Mouse (Mus musculus): ENCODE measurements around the gene Cdc42bpa.

Gene Cdc42bpa

GRCm38 (mm10) chr1:180161566-180162355 lies 201.5 kb downstream of the Cdc42bpa start:
- in situ Hi-C loops (cut with MboI, MseI): loop anchor here (5.0 kb wide), 1 partner anchor 59 kb away; no protein-coding TSS in a partner anchor

DNA sequence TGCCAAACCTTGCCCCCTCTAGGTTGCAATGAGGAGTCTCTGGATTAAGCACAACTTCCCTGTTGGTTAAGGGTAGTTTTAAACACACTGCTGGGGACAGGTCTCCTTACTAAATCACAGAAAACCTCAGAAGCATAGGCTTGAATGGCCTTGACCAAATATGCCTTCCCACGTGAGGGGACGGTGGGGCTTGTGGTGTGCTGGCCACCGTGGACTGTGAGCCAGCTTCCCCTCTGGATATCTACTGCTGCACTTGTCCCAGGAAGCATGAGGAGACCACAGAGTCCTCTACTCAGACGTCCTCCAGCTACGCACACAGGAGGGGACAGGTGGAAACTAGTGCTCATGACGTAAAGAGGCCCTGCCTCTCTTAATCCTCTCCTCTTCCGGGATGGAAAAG lies 202.7 kb downstream of the Cdc42bpa start:
- in situ Hi-C loops (cut with MboI, MseI): loop anchor here (5.0 kb wide), 1 partner anchor 61 kb away; no protein-coding TSS in a partner anchor

GRCm38 (mm10) chr1:180166533-180166932 lies 206.3 kb downstream of the Cdc42bpa start:
- in situ Hi-C loops (cut with MboI, MseI): no loop called here

GRCm38 (mm10) chr1:180168294-180168693 lies 208.0 kb downstream of the Cdc42bpa start:
- in situ Hi-C loops (cut with MboI, MseI): no loop called here

- in situ Hi-C loops (cut with MboI, MseI): no loop called here
These were observed 208.9 kb downstream of the Cdc42bpa start for GRCm38 (mm10) chr1:180169161-180169560.

GRCm38 (mm10) chr1:180170071-180170470 lies 209.8 kb downstream of the Cdc42bpa start:
- in situ Hi-C loops (cut with MboI, MseI): no loop called here

DNA sequence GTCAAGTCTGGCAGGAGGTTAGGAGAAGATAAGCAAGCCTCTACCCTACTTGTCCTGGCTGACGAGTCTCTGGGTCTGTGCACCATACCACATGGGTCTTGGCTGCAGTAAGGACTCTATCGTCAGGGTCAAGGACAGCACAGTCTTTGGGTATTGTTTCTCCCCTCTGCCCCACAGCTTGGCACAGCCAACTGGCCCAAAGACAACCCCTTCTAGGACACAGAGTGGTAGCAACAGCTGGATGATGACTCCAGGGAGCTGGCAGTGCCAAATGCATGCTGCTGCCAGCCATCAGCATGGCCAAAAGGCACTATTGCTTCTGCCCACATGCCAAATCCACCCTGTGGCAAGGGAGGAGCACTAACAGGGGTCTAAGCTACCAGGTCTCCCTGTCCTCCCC lies 211.6 kb downstream of the Cdc42bpa start:
- in situ Hi-C loops (cut with MboI, MseI): no loop called here

DNA sequence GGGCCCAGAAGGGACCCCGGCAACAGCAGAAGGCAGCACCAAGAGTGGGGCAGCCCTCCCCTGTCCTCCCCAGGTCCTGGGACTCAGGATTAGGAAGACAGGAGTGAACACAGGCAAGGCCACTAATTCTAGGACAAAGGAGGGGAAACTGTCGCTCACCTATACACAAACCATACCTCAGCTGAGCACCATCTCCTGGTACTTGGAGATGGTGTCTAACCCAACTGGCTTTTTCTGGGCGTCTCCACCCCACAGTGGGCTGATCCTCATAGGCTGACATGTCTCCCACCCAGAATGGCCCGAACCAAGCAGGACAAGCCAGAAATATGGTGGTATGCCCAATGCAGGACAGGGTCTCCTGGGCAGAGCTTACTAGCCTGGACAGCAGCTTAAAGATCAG lies 212.3 kb downstream of the Cdc42bpa start:
- in situ Hi-C loops (cut with MboI, MseI): no loop called here

DNA sequence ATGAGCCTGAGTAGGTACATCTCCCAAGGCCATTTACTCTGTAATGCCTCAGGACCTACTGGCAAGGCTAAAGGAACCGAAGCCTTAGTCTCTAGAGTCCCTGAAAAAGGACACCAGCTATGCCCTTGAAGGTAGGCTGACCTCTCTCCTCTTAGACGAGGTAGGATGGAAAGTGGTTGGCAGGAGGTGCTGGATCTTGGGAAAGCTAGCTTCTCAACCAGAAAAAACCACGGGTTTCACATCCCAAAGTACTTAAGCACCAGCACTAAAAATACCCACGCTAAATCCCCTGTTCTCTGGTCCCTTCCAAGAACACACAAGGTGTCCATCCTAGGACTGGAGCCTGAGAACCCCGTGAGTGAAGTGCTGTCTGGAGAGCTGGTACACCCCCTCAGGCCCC lies 212.7 kb downstream of the Cdc42bpa start:
- in situ Hi-C loops (cut with MboI, MseI): no loop called here

DNA sequence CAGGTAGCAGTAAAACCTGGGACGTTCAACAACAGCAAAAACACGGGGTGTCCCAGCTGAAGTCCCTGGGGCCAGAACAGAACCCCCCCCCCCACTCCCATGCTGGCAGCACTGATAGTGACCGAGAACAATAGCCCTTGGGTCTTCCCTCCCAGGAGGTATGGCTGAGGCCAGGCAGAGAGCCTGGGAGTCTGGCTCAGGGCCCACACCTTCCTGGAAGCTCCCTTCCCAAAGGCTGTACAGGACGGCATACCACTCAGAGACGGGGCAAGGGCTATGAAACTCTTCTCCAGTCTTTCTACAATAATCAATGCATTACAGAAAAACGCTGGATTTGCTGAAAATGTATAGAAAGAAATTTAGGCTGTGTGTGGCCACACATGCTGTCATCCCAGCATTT lies 214.4 kb downstream of the Cdc42bpa start:
- in situ Hi-C loops (cut with MboI, MseI): loop anchor here (5.0 kb wide), 1 partner anchor 43 kb away; no protein-coding TSS in a partner anchor

- in situ Hi-C loops (cut with MboI, MseI): loop anchor here (5.0 kb wide), 1 partner anchor 42 kb away; no protein-coding TSS in a partner anchor
These were observed 214.9 kb downstream of the Cdc42bpa start for GRCm38 (mm10) chr1:180175167-180175566.

DNA sequence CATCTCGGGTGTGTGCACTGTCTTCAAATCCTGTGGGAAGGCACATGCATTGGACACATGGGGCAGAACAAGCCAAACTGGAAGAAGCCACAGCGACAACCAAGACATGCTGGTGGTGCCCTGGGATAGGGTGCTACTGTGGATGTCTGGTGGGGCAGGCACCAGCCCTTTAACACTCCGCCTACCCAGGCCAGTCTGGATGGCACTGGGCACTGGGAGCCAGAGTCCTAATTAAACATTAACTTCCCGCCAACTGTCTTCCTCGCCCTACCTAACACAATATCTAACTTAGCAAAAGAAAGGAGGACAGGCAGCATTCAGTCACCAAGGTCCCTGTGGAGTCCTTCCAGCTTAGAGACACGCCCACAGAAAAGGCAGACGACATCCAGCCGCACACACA lies 215.4 kb downstream of the Cdc42bpa start:
- in situ Hi-C loops (cut with MboI, MseI): loop anchor here (5.0 kb wide), 1 partner anchor 42 kb away; no protein-coding TSS in a partner anchor

GRCm38 (mm10) chr1:180176784-180177183 lies 216.5 kb downstream of the Cdc42bpa start:
- in situ Hi-C loops (cut with MboI, MseI): loop anchor here (5.0 kb wide), 1 partner anchor 41 kb away; no protein-coding TSS in a partner anchor

GRCm38 (mm10) chr1:180178340-180178739 lies 218.1 kb downstream of the Cdc42bpa start:
- in situ Hi-C loops (cut with MboI, MseI): loop anchor here (5.0 kb wide), 1 partner anchor 39 kb away; no protein-coding TSS in a partner anchor

- in situ Hi-C loops (cut with MboI, MseI): loop anchor here (5.0 kb wide), 1 partner anchor 38 kb away; no protein-coding TSS in a partner anchor
These were observed 218.8 kb downstream of the Cdc42bpa start for GRCm38 (mm10) chr1:180179100-180179499.

GRCm38 (mm10) chr1:180179840-180180239 lies 219.6 kb downstream of the Cdc42bpa start:
- in situ Hi-C loops (cut with MboI, MseI): loop anchor here (5.0 kb wide), 1 partner anchor 37 kb away; no protein-coding TSS in a partner anchor

DNA sequence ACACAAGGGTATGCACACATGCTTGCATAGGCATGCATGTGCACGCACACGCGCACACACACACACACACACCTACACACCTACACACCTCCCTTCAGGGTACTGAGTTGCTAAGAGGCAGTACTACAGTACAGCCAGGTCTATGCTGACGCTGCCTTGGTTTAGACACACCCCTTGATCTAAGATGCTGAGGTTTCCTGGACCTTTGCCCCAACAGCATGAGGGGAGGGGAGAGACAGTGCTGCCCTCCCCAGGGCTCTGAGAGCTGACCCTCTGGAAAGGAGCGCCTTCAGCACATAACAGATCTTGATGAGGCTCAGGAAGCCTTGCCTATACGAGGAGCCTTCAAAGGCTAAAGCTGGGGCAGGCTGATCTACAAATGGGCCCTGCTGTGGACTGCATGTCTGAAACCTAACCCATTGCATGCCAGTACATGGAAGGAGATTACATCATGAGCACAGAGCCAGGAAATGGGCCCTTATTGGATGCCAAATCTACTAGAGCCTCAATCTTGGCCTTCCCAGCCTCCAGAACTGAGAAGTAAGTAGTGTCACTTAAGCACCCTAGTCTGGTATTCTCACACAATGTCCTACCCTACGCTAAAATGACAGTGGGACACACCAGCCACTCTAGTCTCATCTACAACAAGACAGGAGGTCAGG lies 221.2 kb downstream of the Cdc42bpa start:
- in situ Hi-C loops (cut with MboI, MseI): no loop called here

DNA sequence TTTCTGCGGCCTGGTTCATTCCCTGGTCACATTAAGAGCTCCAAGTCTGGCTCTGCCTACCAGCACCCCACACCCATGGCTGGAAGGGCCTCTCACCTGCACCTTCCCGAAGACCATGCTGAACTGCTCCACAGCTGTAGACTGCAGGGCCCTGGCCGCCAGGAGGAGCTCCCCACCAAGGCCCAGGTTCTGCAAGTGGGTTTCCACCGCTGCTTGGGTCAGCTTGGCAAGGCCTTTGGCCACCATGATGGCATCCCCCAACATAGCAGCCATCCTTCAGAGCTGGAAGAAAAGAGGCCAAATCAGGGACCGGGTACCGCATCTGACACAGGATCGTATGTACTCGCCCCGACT lies 221.7 kb downstream of the Cdc42bpa start:
- in situ Hi-C loops (cut with MboI, MseI): no loop called here

DNA sequence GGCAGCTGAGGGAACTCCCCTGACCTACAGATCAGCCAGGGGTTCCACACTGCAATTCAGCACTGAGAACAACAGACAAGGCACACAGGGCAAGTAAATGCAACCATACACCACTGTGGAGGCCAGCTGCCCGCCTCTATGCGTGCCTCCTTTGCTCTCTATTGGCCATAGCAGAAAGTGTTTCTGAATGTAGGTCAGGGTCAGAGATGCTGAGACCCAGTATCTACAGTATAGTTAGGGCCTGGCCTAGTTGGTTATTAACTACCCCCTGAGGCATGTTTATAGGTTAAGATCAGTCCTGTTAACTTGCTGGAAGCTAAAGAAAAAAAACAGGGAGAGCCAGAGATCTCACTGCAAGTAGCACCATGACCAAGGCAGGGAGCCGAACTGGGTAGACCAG lies 222.5 kb downstream of the Cdc42bpa start:
- in situ Hi-C loops (cut with MboI, MseI): no loop called here

DNA sequence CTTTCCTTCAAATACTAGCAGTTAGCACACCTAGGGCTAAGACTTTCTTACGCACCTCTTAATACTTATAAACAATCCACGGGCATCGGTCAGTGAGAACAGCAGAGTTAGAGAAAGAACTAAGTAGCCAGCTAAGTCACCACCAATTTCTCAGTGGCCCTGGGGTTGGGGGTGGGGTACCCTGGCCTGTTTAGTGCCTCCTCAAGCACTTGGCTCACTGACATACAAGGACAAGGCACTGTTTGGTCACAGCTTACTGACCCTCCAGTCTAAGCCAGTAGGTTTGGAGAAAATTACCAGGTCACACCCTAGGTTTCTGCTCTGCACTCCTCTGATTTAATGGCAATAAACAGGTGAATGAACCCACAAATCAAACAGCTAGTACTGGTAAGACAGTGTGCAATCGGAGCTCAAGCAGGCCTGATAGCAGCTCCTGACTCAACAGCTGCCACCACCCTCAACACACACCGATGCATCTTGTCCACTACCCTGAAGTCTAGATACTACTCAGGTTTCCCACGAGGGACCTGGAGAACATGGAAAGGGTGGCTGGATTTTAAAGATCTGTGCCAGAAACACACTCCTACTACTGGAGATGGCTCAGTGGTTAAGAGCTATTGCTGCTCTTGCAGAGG lies 223.4 kb downstream of the Cdc42bpa start:
- in situ Hi-C loops (cut with MboI, MseI): no loop called here

DNA sequence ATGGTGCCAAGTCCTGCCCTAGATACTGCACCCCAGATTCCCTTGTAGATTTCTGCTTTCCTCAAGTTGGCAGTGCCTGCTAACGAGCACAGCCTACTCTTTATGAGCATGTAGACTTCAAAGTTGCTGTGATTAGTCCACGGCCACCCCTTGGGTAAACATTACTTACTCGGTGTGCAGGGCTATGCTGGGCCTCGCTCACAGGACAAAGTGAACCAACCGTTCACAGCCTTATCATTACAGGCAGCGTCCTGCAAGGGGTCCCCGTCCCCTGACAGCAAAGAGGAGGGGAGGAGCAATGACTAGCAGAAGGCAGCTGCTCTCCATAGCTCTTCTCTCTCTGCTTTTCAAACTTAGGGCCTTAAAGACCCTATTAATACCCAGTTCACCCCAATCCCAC lies 224.5 kb downstream of the Cdc42bpa start:
- in situ Hi-C loops (cut with MboI, MseI): no loop called here

DNA sequence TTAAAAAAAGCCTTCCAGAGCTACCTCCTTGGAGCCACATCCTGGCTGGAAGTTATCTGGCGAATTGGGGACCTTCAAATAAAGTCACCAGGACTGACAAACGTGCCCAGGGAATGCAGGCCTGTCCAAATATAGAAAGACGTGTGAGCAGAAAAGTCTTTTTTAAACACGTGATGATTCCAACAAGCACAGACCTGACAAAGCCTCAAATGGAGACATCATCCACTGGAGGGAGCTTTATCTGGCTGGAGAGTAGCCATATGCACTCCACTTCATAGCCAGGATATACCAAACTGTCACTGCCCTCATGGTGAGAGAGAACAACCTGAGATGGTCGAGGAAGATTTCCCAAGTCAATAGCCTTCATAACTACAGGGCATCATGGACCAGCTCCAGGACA lies 225.6 kb downstream of the Cdc42bpa start:
- in situ Hi-C loops (cut with MboI, MseI): no loop called here
